Mouse (Mus musculus) embryonic fibroblast, embryonic 13.5 days (primary cell): ENCODE data around the gene Npas3. TPM values are rescaled to one million over a fixed set of nuclear protein-coding genes. Genes with fewer than 3 reads are reported as not detected.

Source experiments
- H3K27ac ChIP-seq: 2 replicates; pipeline ENCODE4 v1.5.1; 2012; ENCODE audit warnings: low read length, control low read depth, inconsistent platforms; ENCODE audit not compliant: insufficient read depth
- H3K4me1 ChIP-seq: 2 replicates; pipeline ENCODE4 v1.6.1; 2011; ENCODE audit warnings: low read length; ENCODE audit not compliant: control insufficient read depth, insufficient read depth
- H3K4me3 ChIP-seq: 2 replicates; pipeline ENCODE4 v1.5.1; 2011; ENCODE audit warnings: mild to moderate bottlenecking, control low read depth, low read length; ENCODE audit not compliant: insufficient read depth
- CTCF ChIP-seq: IDR thresholded peaks from 2 replicates; pipeline ENCODE4 v1.5.1; 2011; ENCODE audit warnings: mild to moderate bottlenecking, control low read depth, low read length, moderate library complexity, borderline replicate concordance; ENCODE audit not compliant: insufficient read depth
- POLR2A ChIP-seq: IDR thresholded peaks from 2 replicates; pipeline ENCODE4 v1.6.1; 2011; ENCODE audit warnings: low read depth, mild to moderate bottlenecking, control low read depth, low read length, moderate library complexity
- polyA plus RNA-seq: library from polyadenylated mRNA; stranded (reverse); fragments of >200 nt; gene quantifications from 2 replicates; pipeline ENCODE4 v1.2.4, GENCODE M21; 2011; ENCODE audit warnings: low read depth; ENCODE audit not compliant: missing spikeins, insufficient read length

The Npas3 gene
- polyA plus RNA-seq, 1 experiment: 6.6 TPM

DNA sequence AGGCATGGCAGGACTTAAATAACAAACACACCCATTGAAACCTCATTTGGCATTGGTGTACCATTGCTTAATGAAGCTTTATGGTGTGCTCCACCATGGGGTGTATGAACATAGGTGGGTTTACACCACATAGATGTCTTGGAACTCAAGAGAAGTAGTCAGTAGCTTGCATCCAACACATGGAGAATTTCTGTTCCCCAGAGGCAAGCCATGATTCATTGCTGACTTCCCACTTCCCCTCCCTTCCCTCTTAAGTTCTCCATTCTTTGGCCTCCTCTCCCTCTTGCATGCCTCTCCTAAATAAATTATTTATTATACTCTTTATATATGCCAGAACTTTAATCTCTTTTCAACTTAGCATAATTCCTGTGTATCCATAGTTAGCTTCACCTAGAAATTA is 611.7 kb downstream of the Npas3 start:
- H3K4me1 ChIP-seq: peaks cover 5% of the 10 kb centered on the region
- H3K4me3 ChIP-seq: no peak overlapping the region
- no peak for TF ChIP-seq CTCF
- no peak for TF ChIP-seq POLR2A
- peak overlapping the region; percentile 69 for H3K27ac ChIP-seq

DNA sequence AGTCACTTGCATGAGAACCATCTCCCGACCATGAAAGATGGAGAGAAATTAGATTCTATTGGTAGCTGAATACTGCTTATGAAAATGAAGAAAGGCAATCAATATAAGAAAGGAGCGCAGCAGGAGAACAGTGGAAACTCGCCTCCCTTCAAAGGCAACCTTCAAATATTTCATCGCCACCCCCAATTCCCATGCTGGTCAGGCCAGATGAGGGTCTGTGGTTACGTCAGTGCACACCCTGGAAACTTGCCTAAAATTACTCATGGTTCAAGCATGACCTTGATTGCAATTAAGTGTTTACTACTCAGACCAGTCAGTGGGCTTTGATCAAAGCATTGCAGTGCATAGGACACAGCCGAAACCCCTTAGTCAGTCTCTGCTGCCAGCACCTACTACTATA is 613.8 kb downstream of the Npas3 start:
- Histone ChIP-seq H3K4me1 (peaks cover 11% of the 10 kb centered on the region), H3K27ac (no peak overlapping the region), H3K4me3 (no peak overlapping the region)
- TF ChIP-seq POLR2A: no peak
- TF ChIP-seq CTCF: no peak

DNA sequence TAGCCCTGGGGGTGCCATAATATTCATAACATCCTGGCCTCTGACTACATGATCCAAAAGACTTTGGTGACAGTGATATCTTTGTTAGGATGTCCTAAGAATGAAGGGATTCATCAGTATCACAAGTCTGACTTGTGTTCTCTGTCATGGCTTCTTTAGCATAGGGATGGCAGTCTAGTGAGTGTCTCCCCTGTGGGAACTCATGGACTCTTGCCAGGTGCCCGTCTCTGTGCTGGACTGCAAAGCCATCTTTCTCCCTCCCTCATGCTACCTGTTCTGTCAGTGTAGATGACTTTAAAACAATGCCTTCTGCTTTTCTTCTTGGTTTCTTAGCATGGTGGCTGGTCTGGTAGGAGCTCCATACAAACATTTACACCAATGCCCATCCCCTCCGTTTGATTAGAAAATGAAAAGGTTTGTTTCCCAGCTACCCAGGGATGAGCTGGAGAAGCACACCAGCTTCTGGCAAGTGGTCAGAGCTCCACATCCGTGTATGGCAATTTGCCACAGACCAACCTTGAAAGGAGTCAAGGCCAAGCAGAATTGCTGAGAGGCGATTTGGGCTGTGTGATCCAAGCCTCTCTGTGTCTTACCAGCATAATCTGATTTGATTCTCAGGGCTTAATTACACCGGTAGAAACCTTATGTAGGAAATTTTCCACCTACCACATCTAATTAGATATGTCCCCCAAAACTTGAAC is 616.1 kb downstream of the Npas3 start:
- Histone ChIP-seq H3K27ac (no peak overlapping the region), H3K4me3 (no peak overlapping the region), H3K4me1 (peaks cover 9% of the 10 kb centered on the region)
- no peak for TF ChIP-seq POLR2A
- TF ChIP-seq CTCF: no peak

DNA sequence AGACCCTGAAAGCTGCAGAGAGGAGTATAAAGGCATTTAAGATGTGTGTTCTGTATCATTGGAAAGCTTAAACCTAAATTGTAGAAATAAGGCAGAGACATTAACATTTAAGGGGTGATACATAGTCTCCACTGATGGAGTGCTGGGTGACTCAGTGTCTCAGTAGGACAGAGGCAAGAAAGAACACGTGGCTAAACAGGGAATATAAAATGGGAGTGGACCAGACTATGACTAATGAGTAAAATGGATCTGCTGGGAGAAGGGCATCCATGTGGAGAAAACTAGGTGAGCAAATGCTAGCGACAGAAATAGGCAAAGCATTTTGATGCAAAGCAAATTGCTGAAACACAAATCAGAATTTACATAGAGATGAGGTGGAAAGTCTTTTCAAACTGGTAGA is 617.2 kb downstream of the Npas3 start:
- Histone ChIP-seq H3K4me1 (peaks cover 9% of the 10 kb centered on the region), H3K27ac (no peak overlapping the region), H3K4me3 (no peak overlapping the region)
- TF ChIP-seq POLR2A: no peak
- TF ChIP-seq CTCF: no peak

DNA sequence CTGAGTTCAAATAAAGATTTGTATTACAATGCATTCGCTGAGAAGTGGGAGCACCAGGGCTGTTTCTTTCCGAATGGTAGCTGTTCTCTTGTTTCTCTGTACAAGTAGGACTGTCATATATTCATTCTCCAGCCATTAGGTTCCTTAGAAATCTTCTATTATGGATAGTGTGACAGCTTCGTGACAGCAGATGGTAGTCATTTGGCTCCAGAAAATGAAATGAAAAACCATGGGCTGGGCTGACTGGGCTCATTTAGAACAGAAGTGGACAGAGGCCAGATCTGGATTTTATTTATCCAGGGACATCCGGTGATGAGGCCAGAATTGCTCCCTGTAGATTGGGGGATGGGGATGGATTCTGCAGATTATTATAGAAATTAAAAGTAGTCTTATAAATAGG is 621.5 kb downstream of the Npas3 start:
- TF ChIP-seq POLR2A (no peak), CTCF (no peak)
- H3K4me3 ChIP-seq: no peak overlapping the region
- peaks cover 7% of the 10 kb centered on the region; the same call in 1 of the 2 replicates for H3K4me1 ChIP-seq
- no peak overlapping the region for H3K27ac ChIP-seq

DNA sequence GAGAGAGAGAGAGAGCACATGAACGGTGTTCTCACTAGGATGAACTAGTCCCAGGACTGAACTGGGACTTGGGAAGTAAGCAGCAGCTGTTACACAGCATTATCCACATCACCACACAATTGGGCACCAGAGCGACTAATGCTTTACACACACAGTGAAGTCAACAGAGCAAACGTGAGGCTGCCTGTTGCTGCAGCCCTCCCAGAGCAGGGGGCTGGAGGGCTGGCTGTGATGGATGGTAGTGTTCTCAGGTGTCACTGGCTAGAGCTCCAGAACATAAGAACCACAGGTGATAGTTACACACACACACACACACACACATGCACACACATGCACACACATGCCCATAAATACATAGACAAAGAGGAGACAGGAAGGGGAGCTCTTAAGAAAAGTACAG is 626.7 kb downstream of the Npas3 start:
- TF ChIP-seq POLR2A: no peak
- no peak for TF ChIP-seq CTCF
- H3K4me1 ChIP-seq: no peaks in the 10 kb centered on the region
- no peak overlapping the region for H3K4me3 ChIP-seq
- H3K27ac ChIP-seq: no peak overlapping the region

DNA sequence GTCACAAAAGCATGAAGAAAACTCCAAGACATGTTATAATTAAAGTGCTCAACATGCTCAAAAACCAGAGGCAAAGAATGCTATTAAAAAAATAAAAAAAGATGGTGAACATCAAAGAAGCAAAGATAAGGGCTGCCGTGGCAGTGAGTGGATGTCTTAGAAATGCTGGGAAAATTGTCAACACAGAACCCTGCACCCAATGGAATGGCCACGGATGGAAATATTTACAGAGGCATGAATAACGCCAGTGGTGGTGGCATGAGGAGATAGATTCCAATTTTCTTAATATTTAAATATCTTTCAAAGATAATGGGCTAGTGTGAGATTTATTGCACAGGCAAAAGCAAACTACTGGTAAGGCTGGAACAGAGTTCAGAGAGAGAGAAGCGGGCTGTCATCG is 628.2 kb downstream of the Npas3 start:
- no peak overlapping the region for H3K4me3 ChIP-seq
- no peak overlapping the region for H3K27ac ChIP-seq
- no peaks in the 10 kb centered on the region for H3K4me1 ChIP-seq
- TF ChIP-seq POLR2A (no peak), CTCF (no peak)

DNA sequence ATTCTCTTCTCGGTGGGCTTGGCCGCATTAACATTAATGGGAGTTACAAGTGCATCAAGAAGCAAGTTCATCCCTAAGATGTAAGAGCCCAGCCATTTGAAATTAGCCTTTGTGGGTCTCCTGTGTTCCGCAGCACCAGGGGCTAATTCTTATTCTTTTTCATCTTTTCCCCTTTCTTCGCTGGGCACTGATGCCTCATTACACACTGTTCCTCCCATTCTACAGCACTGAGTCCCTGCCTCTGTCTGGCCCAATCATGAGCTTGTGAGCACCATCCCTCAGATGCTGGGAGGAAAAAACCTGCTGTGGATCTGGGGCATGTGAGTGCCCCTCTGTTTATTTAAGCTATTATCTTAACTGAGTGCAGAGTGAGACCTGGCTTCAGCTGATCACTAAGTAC is 633.2 kb downstream of the Npas3 start:
- no peak overlapping the region for H3K4me3 ChIP-seq
- H3K27ac ChIP-seq: no peak overlapping the region
- no peaks in the 10 kb centered on the region for H3K4me1 ChIP-seq
- TF ChIP-seq POLR2A (no peak), CTCF (no peak)

DNA sequence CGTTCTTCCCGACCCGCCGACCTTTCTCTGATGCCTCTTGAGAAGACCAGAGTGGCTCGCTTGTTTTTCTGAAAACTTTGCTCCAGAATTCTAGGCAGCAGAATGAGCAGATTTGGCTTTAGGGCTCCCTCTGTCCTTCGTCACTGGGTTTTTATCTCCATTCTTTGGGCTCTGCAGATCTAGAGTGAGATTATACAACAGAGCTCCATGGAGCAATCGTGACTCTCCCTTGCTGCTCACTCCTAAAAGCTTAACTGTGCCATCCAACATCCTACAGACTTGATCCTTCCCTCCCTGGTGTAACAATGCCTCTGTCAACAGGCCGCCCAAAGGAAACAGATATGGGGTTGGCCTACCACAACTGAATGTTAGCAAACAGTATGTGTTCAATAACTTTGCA is 634.4 kb downstream of the Npas3 start:
- Histone ChIP-seq H3K4me1 (peaks cover 2% of the 10 kb centered on the region; the same call in 1 of the 2 replicates), H3K4me3 (no peak overlapping the region), H3K27ac (no peak overlapping the region)
- TF ChIP-seq CTCF: no peak
- no peak for TF ChIP-seq POLR2A

DNA sequence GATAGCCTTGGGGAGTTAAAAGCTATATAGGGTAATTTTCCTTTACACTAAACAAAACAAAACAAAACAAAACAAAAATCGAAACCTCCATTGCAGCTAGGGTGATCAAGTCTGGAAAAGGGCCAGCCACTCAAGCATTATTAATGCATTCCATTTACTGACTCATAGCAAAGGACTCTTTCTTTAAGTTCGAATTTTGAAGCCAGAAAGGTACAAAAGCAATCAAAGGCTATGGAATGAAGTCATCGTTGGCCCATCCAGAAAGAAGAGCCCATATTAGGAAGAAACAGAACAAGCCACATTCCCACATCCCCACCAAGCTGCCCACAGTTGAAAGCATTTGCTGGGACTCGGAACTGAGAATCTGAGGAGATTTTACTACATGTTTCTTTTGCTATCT is 640.1 kb downstream of the Npas3 start:
- TF ChIP-seq POLR2A (no peak), CTCF (no peak)
- Histone ChIP-seq H3K4me1 (peaks cover 13% of the 10 kb centered on the region; the same call in 1 of the 2 replicates), H3K27ac (peak overlapping the region; percentile 90), H3K4me3 (peak overlapping the region; percentile 12; the same call in 1 of the 2 replicates)
